Mouse (Mus musculus) forebrain, embryonic 16.5 days (tissue): ENCODE measurements around the gene Olfr286. TPM values are rescaled to one million over a fixed set of nuclear protein-coding genes. Genes with fewer than 3 reads are reported as not detected.

Experiments used
- ATAC-seq: fragments of 200-750 bp; cut with Nextera tagmentation; 2 replicates; pipeline ENCODE4 v1.8.0; 2017; ENCODE audit warnings: mild to moderate bottlenecking, moderate library complexity
- H3K27ac ChIP-seq: fragments of 300-500 bp; sonication (generic); 2 replicates; pipeline ENCODE4 v1.5.1; 2014; ENCODE audit warnings: low read length, control low read depth
- H3K27me3 ChIP-seq: fragments of 300-500 bp; sonication (generic); replicated peaks from 2 replicates; pipeline ENCODE4 v1.6.1; 2014; ENCODE audit warnings: low read length; ENCODE audit not compliant: control insufficient read depth, insufficient read depth
- H3K36me3 ChIP-seq: fragments of 300-500 bp; sonication (generic); 2 replicates; pipeline ENCODE4 v1.6.1; 2014; ENCODE audit not compliant: control insufficient read depth, insufficient read depth
- H3K4me1 ChIP-seq: fragments of 300-500 bp; sonication (generic); replicated peaks from 2 replicates; pipeline ENCODE4 v1.6.1; 2014; ENCODE audit warnings: low read length; ENCODE audit not compliant: control insufficient read depth, insufficient read depth
- H3K4me2 ChIP-seq: fragments of 300-500 bp; sonication (generic); 2 replicates; pipeline ENCODE4 v1.6.1; 2014; ENCODE audit warnings: mild to moderate bottlenecking, low read length, control low read depth
- H3K4me3 ChIP-seq: fragments of 300-500 bp; sonication (generic); replicated peaks from 2 replicates; pipeline ENCODE4 v1.5.1; 2014; ENCODE audit warnings: mild to moderate bottlenecking, low read length, control low read depth
- H3K9ac ChIP-seq: fragments of 300-500 bp; sonication (generic); replicated peaks from 2 replicates; pipeline ENCODE4 v1.6.1; 2014; ENCODE audit warnings: low read depth, low read length, control low read depth
- H3K9me3 ChIP-seq: fragments of 300-500 bp; sonication (generic); 2 replicates; pipeline ENCODE4 v1.6.1; 2016; ENCODE audit warnings: low read length; ENCODE audit not compliant: control insufficient read depth
- WGBS: fragments of 180-500 bp; shearing (Covaris S2); extraction: QIAGEN DNeasy Blood & Tissue Kit; methylation state at CpG from one replicate; pipeline ENCODE4 v1.1.7; 2014; 5-methylcytosine and 5-hydroxymethylcytosine counted together
- polyA plus RNA-seq: library from polyadenylated mRNA; unstranded; fragments of >200 nt; fragmentation: Nextera tagmentation; extraction: Ambion mirVana; gene quantifications from 2 replicates; pipeline ENCODE4 v1.2.1, GENCODE M21; 2015

The Olfr286 gene
- polyA plus RNA-seq = not detected in 2 replicates

GRCm38 (mm10) chr15:98234350-98234749 lies at the start of gene Olfr286:
TSS of gene Olfr286 (minus strand) at chr15:98234450.
- Histone ChIP-seq H3K9ac (no peak within 1 kb of the TSS), H3K4me1 (no peaks in the 10 kb centered on the region), H3K27me3 (no peaks in the 10 kb centered on the region; the same call in 1 of the 2 replicates), H3K36me3 (no peaks in the 10 kb centered on the region), H3K9me3 (no peaks in the 10 kb centered on the region), H3K4me3 (no peak within 1 kb of the TSS), H3K27ac (no peak within 1 kb of the TSS), H3K4me2 (no peak within 1 kb of the TSS)
- no peak for ATAC-seq
- 85% methylated on average over 4 of the region's 4 CpGs for whole genome bisulfite sequencing

GRCm38 (mm10) chr15:98257776-98258175 lies 23.5 kb upstream of the Olfr286 start:
- Histone ChIP-seq H3K4me3 (no peak overlapping the region), H3K9me3 (no peaks in the 10 kb centered on the region), H3K27me3 (no peaks in the 10 kb centered on the region), H3K27ac (no peak overlapping the region), H3K36me3 (no peaks in the 10 kb centered on the region), H3K9ac (no peak overlapping the region), H3K4me2 (no peak overlapping the region), H3K4me1 (no peaks in the 10 kb centered on the region)
- no peak for ATAC-seq
- 87% methylated on average over 7 of the region's 7 CpGs for WGBS

- H3K4me2 ChIP-seq = no peak within 1 kb of the TSS
- no peak within 1 kb of the TSS for H3K9ac ChIP-seq
- no peaks in the 10 kb centered on the region for H3K36me3 ChIP-seq
- ATAC-seq = no peak
- H3K27ac ChIP-seq = no peak within 1 kb of the TSS
- H3K4me3 ChIP-seq = no peak within 1 kb of the TSS
- H3K27me3 ChIP-seq = no peaks in the 10 kb centered on the region
- WGBS = 94% methylated on average over 8 of the region's 8 CpGs
- no peaks in the 10 kb centered on the region for H3K9me3 ChIP-seq
- H3K4me1 ChIP-seq = no peaks in the 10 kb centered on the region
Measured at GRCm38 (mm10) chr15:98257193-98257592, 22.9 kb upstream of the Olfr286 start, which contains the start of gene H1fnt. TSS of gene H1fnt (minus strand) at chr15:98257293.

- 93% methylated on average over 13 of the region's 13 CpGs for WGBS
- ATAC-seq = no peak
- Histone ChIP-seq H3K4me3 (no peak overlapping the region), H3K9ac (no peak overlapping the region), H3K4me2 (no peak overlapping the region), H3K27ac (no peak overlapping the region), H3K4me1 (no peaks in the 10 kb centered on the region), H3K36me3 (no peaks in the 10 kb centered on the region), H3K27me3 (no peaks in the 10 kb centered on the region), H3K9me3 (no peaks in the 10 kb centered on the region)
Measured at GRCm38 (mm10) chr15:98256271-98256670, 22.0 kb upstream of the Olfr286 start.

GRCm38 (mm10) chr15:98235442-98235841 lies 1.2 kb upstream of the Olfr286 start:
- Histone ChIP-seq H3K36me3 (no peaks in the 10 kb centered on the region), H3K9me3 (no peaks in the 10 kb centered on the region), H3K4me3 (no peak overlapping the region), H3K9ac (no peak overlapping the region), H3K4me1 (no peaks in the 10 kb centered on the region), H3K27me3 (no peaks in the 10 kb centered on the region; the same call in 1 of the 2 replicates), H3K27ac (no peak overlapping the region), H3K4me2 (no peak overlapping the region)
- ATAC-seq = no peak
- 87% methylated on average over 4 of the region's 4 CpGs for WGBS

GRCm38 (mm10) chr15:98226096-98226495 lies 8.2 kb downstream of the Olfr286 start:
- Histone ChIP-seq H3K4me1 (no peaks in the 10 kb centered on the region), H3K4me3 (no peak overlapping the region), H3K9ac (no peak overlapping the region), H3K4me2 (no peak overlapping the region), H3K27me3 (no peaks in the 10 kb centered on the region), H3K36me3 (no peaks in the 10 kb centered on the region), H3K27ac (no peak overlapping the region), H3K9me3 (no peaks in the 10 kb centered on the region)
- 68% methylated on average over 7 of the region's 7 CpGs for WGBS
- ATAC-seq = no peak

GRCm38 (mm10) chr15:98225610-98226009 lies 8.6 kb downstream of the Olfr286 start:
- no peak overlapping the region for H3K4me2 ChIP-seq
- no peak for ATAC-seq
- H3K9ac ChIP-seq = no peak overlapping the region
- no peaks in the 10 kb centered on the region for H3K36me3 ChIP-seq
- no peaks in the 10 kb centered on the region for H3K9me3 ChIP-seq
- H3K4me3 ChIP-seq = no peak overlapping the region
- WGBS = 40% methylated on average over 16 of the region's 16 CpGs
- H3K27me3 ChIP-seq = no peaks in the 10 kb centered on the region
- no peaks in the 10 kb centered on the region for H3K4me1 ChIP-seq
- no peak overlapping the region for H3K27ac ChIP-seq

- Histone ChIP-seq H3K27ac (no peak overlapping the region), H3K9ac (no peak overlapping the region), H3K9me3 (no peaks in the 10 kb centered on the region), H3K4me1 (no peaks in the 10 kb centered on the region), H3K4me3 (no peak overlapping the region), H3K36me3 (no peaks in the 10 kb centered on the region), H3K4me2 (no peak overlapping the region), H3K27me3 (no peaks in the 10 kb centered on the region)
- ATAC-seq = no peak
Measured at GRCm38 (mm10) chr15:98222377-98222776, 11.9 kb downstream of the Olfr286 start.

GRCm38 (mm10) chr15:98220877-98221276 lies 13.4 kb downstream of the Olfr286 start, which contains the start of the genes Gm44579 and Olfr287:
TSS of gene Gm44579 (minus strand) at chr15:98220977.
TSS of gene Olfr287 (minus strand) at chr15:98221056.
- Histone ChIP-seq H3K9me3 (no peaks in the 10 kb centered on the region), H3K36me3 (no peaks in the 10 kb centered on the region), H3K4me1 (no peaks in the 10 kb centered on the region), H3K9ac (no peak within 1 kb of the TSS), H3K4me2 (no peak within 1 kb of the TSS), H3K27ac (no peak within 1 kb of the TSS), H3K27me3 (no peaks in the 10 kb centered on the region), H3K4me3 (no peak within 1 kb of the TSS)
- 69% methylated on average over 4 of the region's 4 CpGs for WGBS
- no peak for ATAC-seq

- Histone ChIP-seq H3K27me3 (no peaks in the 10 kb centered on the region), H3K9ac (no peak overlapping the region), H3K4me3 (no peak overlapping the region), H3K27ac (no peak overlapping the region), H3K9me3 (no peaks in the 10 kb centered on the region), H3K4me1 (no peaks in the 10 kb centered on the region), H3K36me3 (no peaks in the 10 kb centered on the region), H3K4me2 (no peak overlapping the region)
- WGBS = 82% methylated on average over 5 of the region's 5 CpGs
- no peak for ATAC-seq
Measured at GRCm38 (mm10) chr15:98214130-98214529, 20.1 kb downstream of the Olfr286 start.
